Mouse (Mus musculus) cerebellum, postnatal 14 days (tissue): ENCODE results near the gene Olfr488.
"Not testable (repeated sequence)": the region's sequence is repeated elsewhere in the genome, so short reads cannot be mapped to it uniquely, and the experiment has no call there.

Experiments
- DNase-seq, 2 experiments: peaks; one replicate each; pipeline ENCODE4 v3.0.0; 2021; ENCODE audit warnings: mixed read lengths in 2 of 2

Gene Olfr488

GRCm38 (mm10) chr7:108258247-108258646, at the start of gene Olfr488:
TSS of gene Olfr488 (minus strand) at chr7:108258347.
- DNase-seq, result no peak

- no peak for DNase-seq
These were observed 30.7 kb upstream of the Olfr488 start, which contains the start of gene Olfr490 for GRCm38 (mm10) chr7:108288834-108289233. TSS of gene Olfr490 (minus strand) at chr7:108288934.

GRCm38 (mm10) chr7:108233551-108233950, 24.6 kb downstream of the Olfr488 start:
- DNase-seq, result no peak

DNA sequence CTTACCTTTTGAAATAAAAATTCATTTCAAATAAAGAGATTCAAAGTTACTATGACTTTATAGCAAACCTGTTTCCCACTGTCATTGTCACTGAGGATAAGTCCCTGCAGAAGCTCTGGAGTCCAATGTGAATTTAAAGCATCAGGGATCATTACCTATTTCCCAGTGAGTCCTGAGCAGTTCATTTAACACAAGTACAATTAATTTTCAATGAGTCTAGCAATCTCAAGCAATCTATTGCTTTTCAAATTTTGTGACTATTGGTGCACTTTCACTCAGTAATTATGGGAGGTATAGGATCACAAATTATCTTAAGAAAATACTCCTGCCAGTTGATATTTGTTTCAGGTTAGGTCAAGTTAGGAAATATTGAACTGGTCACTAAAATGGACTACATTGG, 43.6 kb downstream of the Olfr488 start, which contains the start of gene Olfr487:
TSS of gene Olfr487 (minus strand) at position 101 of the 400 bp plus-strand sequence.
- not testable (repeated sequence) for DNase-seq
